Mouse (Mus musculus) thymus, adult 2 months (tissue): ENCODE measurements at regions not wholly inside any gene's neighbourhood (a gene's known extent, or its start where the extent isn't known, plus 50 kb on each side); places are given as distances from the start of the nearest gene placed in this dataset.

Experiments
- CTCF ChIP-seq: fragments of 200-500 bp; IDR thresholded peaks from 2 replicates; pipeline ENCODE4 v1.5.1; 2012; ENCODE audit warnings: mild to moderate bottlenecking, control low read depth, low read length, moderate library complexity, borderline replicate concordance; ENCODE audit not compliant: control insufficient read depth, poor library complexity, insufficient read depth; ENCODE audit errors: extremely low read depth
- POLR2A ChIP-seq: fragments of 200-500 bp; IDR thresholded peaks from 2 replicates; pipeline ENCODE4 v1.6.1; 2012; ENCODE audit warnings: mild to moderate bottlenecking, low read length, control low read depth, moderate library complexity; ENCODE audit not compliant: control insufficient read depth, poor library complexity, insufficient read depth; ENCODE audit errors: extremely low read depth

DNA sequence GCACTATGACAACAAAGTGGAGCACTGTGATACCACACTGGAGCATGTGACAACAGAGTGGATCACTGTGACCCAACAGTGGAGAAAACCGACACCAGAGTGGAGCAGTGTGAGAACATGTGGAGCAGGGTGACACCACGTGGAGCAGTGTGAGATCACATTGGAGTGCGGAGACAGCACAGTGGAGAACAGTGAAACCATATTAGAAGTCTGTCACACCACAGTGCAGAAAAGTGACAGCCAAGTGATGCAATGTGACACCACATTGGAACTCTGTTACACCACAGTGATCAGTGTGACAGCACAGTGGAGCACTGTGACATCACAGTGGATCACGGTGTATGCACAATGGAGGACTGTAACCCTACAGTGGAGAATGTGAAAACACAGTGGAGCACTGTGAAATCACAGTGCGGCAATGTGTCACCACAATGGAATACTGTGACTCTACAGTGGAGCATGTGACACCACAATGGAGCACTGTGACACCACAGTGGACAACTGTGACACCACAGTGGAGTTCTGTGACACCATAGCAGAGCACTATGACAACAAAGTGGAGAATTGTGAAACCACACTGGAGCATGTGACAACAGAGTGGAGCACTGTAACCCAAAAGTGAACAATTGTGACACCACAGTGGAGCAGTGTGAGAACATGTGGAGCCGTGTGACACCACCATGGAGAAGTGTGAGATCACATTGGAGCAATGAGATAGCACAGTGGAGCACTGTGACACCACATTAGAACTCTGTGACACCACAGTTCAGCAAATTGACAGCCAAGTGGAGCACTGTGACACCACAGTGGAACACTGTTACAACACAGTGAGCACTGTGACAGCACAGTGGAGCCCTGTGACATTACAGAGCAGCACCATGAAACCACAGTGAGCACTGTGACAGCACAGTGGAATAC, 98.6 kb upstream of the Vmn1r2 start:
- TF ChIP-seq CTCF = no peak
- no peak for TF ChIP-seq POLR2A
